Mouse (Mus musculus): ENCODE results near the gene Nfix.

GRCm38 (mm10) chr8:84664566-84665384 lies 135.4 kb downstream of the Nfix start:
- TF ChIP-seq CTCF (conservative IDR thresholded peaks at IDR 0.05; ENCODE audit: low read length) = no peak
- TF ChIP-seq POU5F1 (IDR thresholded peaks at IDR 0.05; ENCODE audit: borderline replicate concordance, low read length) = no peak
- no peak for TF ChIP-seq NANOG (IDR thresholded peaks at IDR 0.05; ENCODE audit: borderline replicate concordance, low read length)
